Mouse (Mus musculus) CH12F3 (cell line): ENCODE measurements around the gene Gm27021.

ENCODE experiments used
- in situ Hi-C: fragments of 300-500 bp; cut with MboI; formaldehyde crosslinking; loops from 2 replicates; pipeline ENCODE4 v1.14.3; 2020; ENCODE audit warnings: low sequenced_read_pairs

The Gm27021 gene

DNA sequence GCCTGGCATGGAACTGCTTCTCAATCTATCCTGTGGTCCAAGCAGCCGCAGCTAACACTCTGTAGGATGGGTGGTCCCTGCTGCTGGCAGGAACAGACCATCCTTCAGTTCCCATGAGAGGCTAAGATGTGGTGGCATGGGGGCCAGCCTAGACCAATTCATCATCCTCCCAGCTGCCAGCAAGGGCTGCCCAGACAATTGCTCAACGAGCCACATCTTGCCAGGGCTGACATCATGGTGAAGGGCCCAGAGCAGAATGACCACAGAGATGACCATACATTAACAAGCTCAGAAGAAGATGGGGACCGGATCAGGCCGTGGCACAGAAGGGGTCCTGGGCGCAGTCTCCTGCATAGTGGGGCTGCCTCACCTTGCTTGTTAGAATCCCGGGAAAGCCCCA, 57.1 kb downstream of the Gm27021 start:
- in situ Hi-C loops: no loop called here

GRCm38 (mm10) chr8:120607885-120608284, 60.0 kb downstream of the Gm27021 start:
- in situ Hi-C loops: no loop called here

GRCm38 (mm10) chr8:120607460-120607859, 60.4 kb downstream of the Gm27021 start:
- in situ Hi-C loops: no loop called here

DNA sequence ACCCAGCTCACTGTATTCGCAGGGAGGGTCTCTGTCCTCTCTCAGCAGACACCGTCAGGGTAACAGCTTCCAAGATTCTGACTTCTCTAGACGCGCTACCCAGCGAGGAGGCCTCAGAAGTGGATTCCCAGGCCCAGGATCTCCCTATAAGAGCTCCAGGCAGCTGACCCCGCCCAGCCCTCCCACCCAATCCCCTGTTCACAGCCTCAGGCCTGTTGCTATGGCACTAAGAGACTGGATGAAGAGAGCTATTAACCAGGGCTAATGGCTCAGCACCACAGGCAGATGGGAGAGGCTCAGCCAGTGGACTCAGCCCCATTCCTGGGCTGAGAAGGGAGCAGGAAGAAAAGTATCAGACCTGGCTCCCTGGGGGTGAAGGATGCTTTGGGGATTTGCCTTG, 65.2 kb downstream of the Gm27021 start:
- in situ Hi-C loops: no loop called here

DNA sequence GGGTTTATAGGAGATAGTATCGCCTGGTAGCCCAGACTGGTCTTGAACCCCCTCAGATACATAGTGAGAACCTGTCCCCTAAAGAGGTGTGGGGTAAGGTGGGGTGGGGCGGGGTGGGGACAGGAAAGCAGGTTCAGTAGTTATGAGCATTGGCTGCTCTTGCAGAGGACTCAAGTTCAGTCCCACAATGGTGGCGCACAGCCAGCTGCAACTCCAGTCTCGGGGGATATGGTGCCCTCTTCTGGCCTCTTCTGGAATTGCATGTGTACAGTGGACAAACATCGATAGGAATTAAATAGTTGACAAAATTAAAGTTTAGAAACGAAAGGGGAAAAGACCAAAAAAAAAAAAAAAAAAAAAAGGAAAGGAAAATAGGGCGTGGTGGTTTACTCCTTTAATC, 68.4 kb downstream of the Gm27021 start:
- in situ Hi-C loops: no loop called here

DNA sequence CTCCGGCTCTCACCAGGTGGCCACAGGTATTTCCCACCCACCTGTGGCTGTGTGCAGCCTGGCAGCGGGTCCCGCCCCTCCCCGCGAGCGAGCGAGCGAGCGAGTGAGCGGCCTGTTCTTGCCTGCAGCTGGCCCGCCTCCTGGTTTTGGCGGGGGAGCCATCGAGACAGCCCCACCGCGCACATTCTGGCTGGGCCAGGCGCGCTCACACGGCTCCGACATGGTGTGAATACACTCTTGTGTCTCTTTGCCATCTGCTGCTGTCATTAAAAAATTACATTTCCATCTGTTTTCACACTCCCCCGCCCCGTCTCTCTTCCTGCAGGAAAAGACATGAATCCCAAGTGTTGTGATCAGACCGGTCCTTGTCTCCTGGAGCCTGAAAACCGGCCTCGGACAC, 69.3 kb downstream of the Gm27021 start:
- in situ Hi-C loops: no loop called here

DNA sequence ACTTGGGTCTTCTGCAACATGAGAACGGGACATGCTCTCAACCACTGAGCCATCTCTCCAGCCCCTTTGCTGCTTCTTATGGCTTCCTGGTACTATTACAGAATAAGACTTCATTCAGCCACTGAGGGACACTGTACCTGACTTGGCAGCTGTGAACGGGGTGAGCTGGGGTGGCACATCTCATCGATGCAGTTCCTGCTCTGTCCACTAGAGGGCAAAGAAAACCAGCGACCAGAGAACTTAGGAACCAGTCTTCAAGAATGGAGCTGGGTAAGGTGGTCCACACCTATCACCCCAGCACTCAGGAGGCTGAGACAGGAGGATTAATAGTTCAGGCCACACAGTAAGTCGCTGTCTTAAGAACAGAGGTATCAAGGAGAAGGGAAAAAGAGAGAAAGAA, 71.9 kb downstream of the Gm27021 start:
- in situ Hi-C loops: no loop called here

GRCm38 (mm10) chr8:120594571-120594970, 73.3 kb downstream of the Gm27021 start:
- in situ Hi-C loops: no loop called here

- in situ Hi-C loops: no loop called here
Measured at GRCm38 (mm10) chr8:120591587-120592292, 76.1 kb downstream of the Gm27021 start.

- in situ Hi-C loops: no loop called here
Measured at GRCm38 (mm10) chr8:120589921-120590320, 78.0 kb downstream of the Gm27021 start.

DNA sequence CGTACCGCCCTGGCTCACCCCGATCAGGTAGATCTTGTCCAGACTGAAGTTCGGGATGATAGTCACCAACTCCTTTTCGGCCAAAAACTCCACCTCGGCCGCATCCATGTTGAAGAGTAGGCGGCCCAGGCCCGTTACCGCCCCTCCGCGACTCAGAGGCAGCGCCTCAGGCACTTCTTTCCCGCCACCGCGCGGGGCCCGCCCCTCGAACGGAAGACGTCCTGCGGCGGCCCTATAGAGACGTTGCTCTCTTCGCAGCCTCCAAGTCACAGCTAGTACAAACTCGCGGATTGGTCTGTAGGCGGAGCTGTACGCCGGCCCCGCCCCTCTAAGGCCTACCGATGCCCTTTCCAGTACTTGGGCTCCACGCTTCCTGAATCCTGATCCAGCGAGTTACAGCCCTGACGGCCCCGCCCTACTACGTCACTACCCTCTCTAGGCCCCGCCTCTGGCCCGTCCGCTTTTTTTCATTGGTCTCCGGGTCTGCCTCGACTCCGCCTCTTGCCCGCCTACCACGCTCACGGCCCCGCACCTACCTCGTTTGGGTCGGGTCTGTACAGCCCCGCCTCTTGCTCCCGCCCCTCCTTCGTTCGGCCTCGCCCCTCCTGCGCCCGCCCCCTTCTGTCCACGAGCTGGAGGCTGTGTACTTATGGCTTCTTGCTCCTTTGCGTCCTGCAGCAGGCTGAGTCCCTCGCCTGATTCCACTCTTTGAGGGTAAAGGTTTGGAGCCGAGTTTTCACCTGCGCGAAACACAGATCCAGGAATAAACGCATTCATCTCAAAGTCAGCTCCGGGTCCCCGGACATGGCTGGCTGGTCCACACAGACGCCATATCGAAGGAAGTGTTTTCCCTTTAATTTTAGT, 78.7 kb downstream of the Gm27021 start, which contains the start of gene Gins2:
Gene Gins2, minus strand, starts transcription at position 397 of the 864 bp plus-strand sequence.
- in situ Hi-C loops: no loop called here

- in situ Hi-C loops: no loop called here
Measured at GRCm38 (mm10) chr8:120585521-120585920, 82.4 kb downstream of the Gm27021 start.

- in situ Hi-C loops: no loop called here
Measured at GRCm38 (mm10) chr8:120581811-120582210, 86.1 kb downstream of the Gm27021 start.

- in situ Hi-C loops: no loop called here
Measured at GRCm38 (mm10) chr8:120581329-120581728, 86.5 kb downstream of the Gm27021 start.

GRCm38 (mm10) chr8:120580336-120581000, 87.4 kb downstream of the Gm27021 start:
- in situ Hi-C loops: no loop called here

GRCm38 (mm10) chr8:120577821-120578220, 90.1 kb downstream of the Gm27021 start:
- in situ Hi-C loops: no loop called here

GRCm38 (mm10) chr8:120575801-120576200, 92.1 kb downstream of the Gm27021 start:
- in situ Hi-C loops: no loop called here

DNA sequence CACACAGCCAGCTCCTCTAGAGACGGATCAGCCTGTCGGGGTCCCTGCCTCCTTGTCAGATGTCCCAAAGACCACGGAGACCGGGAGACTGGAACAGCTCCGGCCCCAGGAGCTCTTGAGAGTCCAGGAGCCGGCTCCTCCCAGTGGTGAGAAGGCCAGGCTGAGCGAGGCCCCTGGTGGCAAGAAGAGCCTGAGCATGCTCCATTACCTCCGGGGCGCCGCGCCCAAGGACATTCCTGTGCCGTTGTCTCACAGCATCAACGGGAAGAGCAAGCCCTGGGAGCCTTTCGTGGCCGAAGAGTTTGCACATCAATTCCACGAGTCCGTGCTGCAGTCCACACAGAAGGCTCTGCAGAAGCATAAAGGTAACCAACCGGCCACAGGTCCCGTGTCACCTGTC, 92.9 kb downstream of the Gm27021 start:
- in situ Hi-C loops: no loop called here

DNA sequence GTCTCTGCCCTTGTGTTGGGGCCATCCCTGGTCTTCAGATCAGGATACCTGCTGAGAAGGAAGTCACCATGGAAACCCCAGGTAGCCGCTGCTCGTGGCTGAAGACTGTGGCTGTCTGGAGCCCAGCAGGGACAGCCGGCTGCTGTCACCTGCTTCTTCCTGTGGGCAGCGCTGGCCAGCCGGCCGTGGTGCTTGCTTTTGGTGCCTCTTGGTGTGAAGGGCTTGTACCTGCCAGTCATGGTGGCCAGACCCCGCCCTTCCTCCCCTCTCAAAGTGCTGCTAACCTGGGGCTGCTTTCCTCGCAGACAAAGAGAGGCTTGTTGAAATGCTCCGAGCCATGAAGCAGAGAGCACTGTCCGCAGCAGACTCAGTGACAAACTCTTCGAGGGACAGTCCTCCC, 94.0 kb downstream of the Gm27021 start:
- in situ Hi-C loops: no loop called here

- in situ Hi-C loops: no loop called here
Measured at GRCm38 (mm10) chr8:120572534-120572933, 95.3 kb downstream of the Gm27021 start.

DNA sequence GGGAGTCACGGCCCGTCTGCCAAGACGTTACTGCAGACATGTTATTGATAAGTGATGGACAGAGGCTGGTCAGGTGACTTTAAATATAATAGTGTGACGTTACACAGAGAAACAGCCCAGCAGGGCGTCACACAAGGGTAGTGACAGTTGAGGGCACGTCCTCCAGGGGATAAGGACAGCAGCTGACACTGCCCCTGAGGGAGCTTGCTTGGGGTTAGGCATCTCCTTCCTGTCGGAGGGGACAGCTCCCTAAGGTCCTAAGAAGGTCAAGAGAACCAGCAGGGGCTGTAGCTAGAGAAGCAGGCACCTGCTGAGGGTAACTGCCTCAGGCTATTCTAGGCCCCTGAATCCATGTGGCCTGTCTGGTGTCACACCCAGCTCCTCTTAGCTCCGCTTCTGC, 96.3 kb downstream of the Gm27021 start:
- in situ Hi-C loops: no loop called here
